Mouse (Mus musculus): ENCODE measurements around the gene Vmn1r39. TPM values are rescaled to one million over a fixed set of nuclear protein-coding genes. Genes with fewer than 3 reads are reported as not detected.

Vmn1r39 gene
- not detected in 2 replicates for polyA plus RNA-seq (2015; fragmentation: Nextera tagmentation; extraction: Ambion mirVana)

GRCm38 (mm10) chr6:66810509-66810908 is at the start of gene Vmn1r39:
TSS of gene Vmn1r39 (minus strand) at chr6:66810609.

GRCm38 (mm10) chr6:66782527-66782926 is 27.9 kb downstream of the Vmn1r39 start, which contains the start of gene Vmn1r38:
TSS of gene Vmn1r38 (minus strand) at chr6:66782627.

Other genes with a start within 250 kb of the Vmn1r39 start
- not detected in 2 replicates for gene Vmn1r33, start 192.3 kb downstream of the Vmn1r39 start, polyA plus RNA-seq (2015; fragmentation: Nextera tagmentation; extraction: Ambion mirVana)
- gene Vmn1r34, start 166.7 kb downstream of the Vmn1r39 start, polyA plus RNA-seq (2015; fragmentation: Nextera tagmentation; extraction: Ambion mirVana) = not detected in 2 replicates
- gene Vmn1r35, start 124.7 kb downstream of the Vmn1r39 start, polyA plus RNA-seq (2015; fragmentation: Nextera tagmentation; extraction: Ambion mirVana) = not detected in 2 replicates
- not detected in 2 replicates for gene Vmn1r36, start 91.4 kb downstream of the Vmn1r39 start, polyA plus RNA-seq (2015; fragmentation: Nextera tagmentation; extraction: Ambion mirVana)
- gene Vmn1r37, start 81.2 kb downstream of the Vmn1r39 start, polyA plus RNA-seq (2015; fragmentation: Nextera tagmentation; extraction: Ambion mirVana) = not detected in 2 replicates
- gene Vmn1r38, start 28.0 kb downstream of the Vmn1r39 start, polyA plus RNA-seq (2015; fragmentation: Nextera tagmentation; extraction: Ambion mirVana) = not detected in 2 replicates
- 159 and 205 TPM in 2 replicates for gene Gng12, start 85.8 kb upstream of the Vmn1r39 start, polyA plus RNA-seq (2015; fragmentation: Nextera tagmentation; extraction: Ambion mirVana)
- 16.0 and 18.0 TPM in 2 replicates for gene Gadd45a, start 226.8 kb upstream of the Vmn1r39 start, polyA plus RNA-seq (2015; fragmentation: Nextera tagmentation; extraction: Ambion mirVana)

Measured in urinary bladder, postnatal 0 days (tissue).